Mouse (Mus musculus) small intestine, adult 2 months (tissue): ENCODE data around the gene Mtus2. TPM values are rescaled to one million over a fixed set of nuclear protein-coding genes. Genes with fewer than 3 reads are reported as not detected.
A peak's percentile ranks its signal among the peaks of the same experiment; 100 is the strongest.

Source experiments
- H3K27ac ChIP-seq: fragments of 200-500 bp; 2 replicates; pipeline ENCODE4 v1.5.1; 2012; ENCODE audit warnings: low read depth, low read length, control low read depth, inconsistent platforms; ENCODE audit not compliant: insufficient read depth
- H3K27me3 ChIP-seq: fragments of 200-500 bp; 2 replicates; pipeline ENCODE4 v1.6.1; 2012; ENCODE audit warnings: mild to moderate bottlenecking, moderate library complexity, low read length, inconsistent platforms; ENCODE audit not compliant: control insufficient read depth, insufficient read depth
- H3K36me3 ChIP-seq: fragments of 200-500 bp; 2 replicates; pipeline ENCODE4 v1.6.1; 2012; ENCODE audit warnings: mild to moderate bottlenecking, low read length, control low read depth, inconsistent platforms; ENCODE audit not compliant: control insufficient read depth, insufficient read depth
- H3K4me1 ChIP-seq: fragments of 200-500 bp; 2 replicates; pipeline ENCODE4 v1.6.1; 2012; ENCODE audit warnings: low read length, inconsistent platforms, mixed read lengths; ENCODE audit not compliant: control insufficient read depth, insufficient read depth, insufficient read length
- H3K4me3 ChIP-seq: fragments of 200-500 bp; 2 replicates; pipeline ENCODE4 v1.5.1; 2012; ENCODE audit warnings: low read depth, mild to moderate bottlenecking, control low read depth, inconsistent platforms, low read length, moderate library complexity
- CTCF ChIP-seq: fragments of 200-500 bp; IDR thresholded peaks from 2 replicates; pipeline ENCODE4 v1.5.1; 2012; ENCODE audit warnings: low read depth, mild to moderate bottlenecking, control low read depth, inconsistent platforms, low read length, moderate library complexity, mixed read lengths; ENCODE audit not compliant: insufficient replicate concordance, insufficient read length; ENCODE audit errors: extremely low read depth
- POLR2A ChIP-seq: fragments of 200-500 bp; IDR thresholded peaks from 2 replicates; pipeline ENCODE4 v1.6.1; 2012; ENCODE audit warnings: low read depth, mild to moderate bottlenecking, control low read depth, inconsistent platforms, low read length, moderate library complexity
- WGBS: fragments of 180-500 bp; shearing (Covaris S2); methylation state at CpG from one replicate; pipeline ENCODE4 v1.1.7; 2018; 5-methylcytosine and 5-hydroxymethylcytosine counted together
- polyA plus RNA-seq: library from polyadenylated mRNA; depleted of rRNA; stranded (reverse); fragments of >200 nt; gene quantifications from 2 replicates; pipeline ENCODE4 v1.2.3, GENCODE M21; 2012

Mtus2 gene
- polyA plus RNA-seq, 1 experiment, result 1.8 TPM

- no peak for TF ChIP-seq CTCF
- no peak for TF ChIP-seq POLR2A
- H3K36me3 ChIP-seq, result no peaks in the 10 kb centered on the region
- 38% methylated on average over 2 of the region's 2 CpGs for WGBS
- H3K4me1 ChIP-seq, result no peaks in the 10 kb centered on the region
- H3K27me3 ChIP-seq, result no peaks in the 10 kb centered on the region
- no peak overlapping the region for H3K27ac ChIP-seq
- H3K4me3 ChIP-seq, result no peak overlapping the region
Measured at GRCm38 (mm10) chr5:148248236-148248635, 291.1 kb downstream of the Mtus2 start.

GRCm38 (mm10) chr5:148251847-148252246 lies 294.7 kb downstream of the Mtus2 start:
- H3K4me1 ChIP-seq, result no peaks in the 10 kb centered on the region
- H3K36me3 ChIP-seq, result no peaks in the 10 kb centered on the region
- no peak overlapping the region for H3K27ac ChIP-seq
- H3K27me3 ChIP-seq, result no peaks in the 10 kb centered on the region
- TF ChIP-seq POLR2A, result no peak
- no peak for TF ChIP-seq CTCF
- H3K4me3 ChIP-seq, result no peak overlapping the region

- TF ChIP-seq CTCF (no peak), POLR2A (no peak)
- Histone ChIP-seq H3K36me3 (no peaks in the 10 kb centered on the region), H3K4me1 (no peaks in the 10 kb centered on the region), H3K27ac (no peak overlapping the region), H3K27me3 (peaks cover 10% of the 10 kb centered on the region), H3K4me3 (no peak overlapping the region)
- 89% methylated on average over 7 of the region's 7 CpGs for WGBS
Measured at GRCm38 (mm10) chr5:148262016-148262415, 304.9 kb downstream of the Mtus2 start.

- Histone ChIP-seq H3K4me1 (no peaks in the 10 kb centered on the region), H3K27me3 (peaks cover 10% of the 10 kb centered on the region), H3K36me3 (no peaks in the 10 kb centered on the region), H3K4me3 (peak overlapping the region; percentile 40), H3K27ac (no peak overlapping the region)
- TF ChIP-seq CTCF, result no peak
- TF ChIP-seq POLR2A, result no peak
- 2% methylated on average over 32 of the region's 32 CpGs for WGBS
Measured at GRCm38 (mm10) chr5:148264819-148265707, 307.9 kb downstream of the Mtus2 start.

- 56% methylated on average over 2 of the region's 2 CpGs for WGBS
- Histone ChIP-seq H3K4me1 (no peaks in the 10 kb centered on the region), H3K27ac (no peak overlapping the region), H3K27me3 (peaks cover 10% of the 10 kb centered on the region), H3K4me3 (no peak overlapping the region), H3K36me3 (no peaks in the 10 kb centered on the region)
- no peak for TF ChIP-seq CTCF
- TF ChIP-seq POLR2A, result no peak
Measured at GRCm38 (mm10) chr5:148266841-148267240, 309.7 kb downstream of the Mtus2 start.

- 61% methylated on average over 4 of the region's 4 CpGs for WGBS
- peaks cover 10% of the 10 kb centered on the region for H3K27me3 ChIP-seq
Measured at GRCm38 (mm10) chr5:148267446-148267845, 310.3 kb downstream of the Mtus2 start.

GRCm38 (mm10) chr5:148272065-148272464 lies 314.9 kb downstream of the Mtus2 start:
- Histone ChIP-seq H3K27me3 (no peaks in the 10 kb centered on the region), H3K4me3 (no peak overlapping the region), H3K36me3 (no peaks in the 10 kb centered on the region), H3K4me1 (no peaks in the 10 kb centered on the region), H3K27ac (0 out of 2 replicates have a peak overlapping the region, but pooled peaks have one; percentile 15)
- TF ChIP-seq POLR2A (no peak), CTCF (no peak)
- WGBS, result 74% methylated on average over 6 of the region's 6 CpGs

More at GRCm38 (mm10) chr5:148267446-148267845, 310.3 kb downstream of the Mtus2 start:
- Histone ChIP-seq H3K4me3 (no peak overlapping the region), H3K36me3 (no peaks in the 10 kb centered on the region), H3K27ac (no peak overlapping the region), H3K4me1 (no peaks in the 10 kb centered on the region)
- no peak for TF ChIP-seq CTCF
- no peak for TF ChIP-seq POLR2A
